Mouse (Mus musculus): Measurements from ENCODE around the gene Adprh.
"Not testable (repeated sequence)": the region's sequence is repeated elsewhere in the genome, so short reads cannot be mapped to it uniquely, and the experiment has no call there.

Gene Adprh

DNA sequence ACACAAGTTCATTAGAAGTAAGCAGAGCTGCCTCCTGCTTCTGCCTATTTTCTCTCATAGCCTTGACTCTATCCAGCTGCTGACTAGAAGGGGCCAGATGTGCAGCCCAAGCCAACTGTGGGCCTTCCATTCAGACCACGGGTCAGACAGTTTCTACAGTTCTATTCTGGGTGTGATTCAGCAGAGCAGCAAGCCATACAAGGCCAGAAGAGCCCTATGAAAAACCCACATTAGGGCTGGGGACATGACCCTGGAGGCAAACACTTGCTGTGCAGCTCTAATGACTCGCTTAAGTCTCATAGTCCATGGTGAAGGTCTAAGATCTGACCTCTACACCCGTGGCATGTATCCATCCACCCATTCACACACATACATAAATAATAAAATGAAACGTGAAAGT lies 13.6 kb upstream of the Adprh start:
- no peak for DNase-seq

DNA sequence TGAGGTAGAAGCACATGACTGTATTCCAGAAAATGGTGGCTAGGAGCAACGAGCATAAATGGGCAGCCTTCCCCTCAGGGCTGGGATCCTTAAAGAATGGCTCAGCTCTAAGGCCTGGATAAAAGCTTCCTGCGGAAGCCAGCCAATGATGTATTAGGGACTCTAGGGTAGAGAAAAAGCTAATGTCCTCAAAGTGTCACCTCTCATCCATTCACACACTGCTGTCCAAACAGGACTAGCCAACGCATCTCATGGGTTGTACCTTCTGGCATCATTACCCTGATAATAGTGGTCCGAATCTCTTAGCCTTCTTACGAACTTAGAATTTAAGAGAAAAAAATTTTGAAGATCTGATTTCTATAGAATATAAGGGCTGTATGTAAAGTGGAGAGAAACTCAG lies 10.8 kb upstream of the Adprh start:
- no peak for DNase-seq

DNA sequence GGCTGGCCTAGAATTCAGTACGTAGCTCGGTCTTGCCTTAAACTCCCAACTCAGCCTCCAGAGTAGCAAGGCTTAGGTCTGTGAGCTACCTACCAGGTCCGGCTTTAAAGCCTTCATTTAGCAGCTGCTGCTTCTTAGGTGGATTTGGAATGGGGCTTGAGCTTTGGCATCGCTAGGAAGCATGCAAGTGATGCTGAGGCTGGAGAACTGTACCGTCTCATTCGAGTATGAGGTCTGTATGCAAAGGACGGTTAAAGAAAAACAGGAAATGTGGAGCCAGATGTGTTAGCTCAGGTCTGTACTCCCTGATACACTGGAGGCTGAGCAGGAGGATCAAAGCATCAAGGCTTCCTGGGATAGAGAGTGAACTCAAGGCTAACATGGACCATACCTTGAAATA lies 9.7 kb upstream of the Adprh start:
- no peak for DNase-seq

DNA sequence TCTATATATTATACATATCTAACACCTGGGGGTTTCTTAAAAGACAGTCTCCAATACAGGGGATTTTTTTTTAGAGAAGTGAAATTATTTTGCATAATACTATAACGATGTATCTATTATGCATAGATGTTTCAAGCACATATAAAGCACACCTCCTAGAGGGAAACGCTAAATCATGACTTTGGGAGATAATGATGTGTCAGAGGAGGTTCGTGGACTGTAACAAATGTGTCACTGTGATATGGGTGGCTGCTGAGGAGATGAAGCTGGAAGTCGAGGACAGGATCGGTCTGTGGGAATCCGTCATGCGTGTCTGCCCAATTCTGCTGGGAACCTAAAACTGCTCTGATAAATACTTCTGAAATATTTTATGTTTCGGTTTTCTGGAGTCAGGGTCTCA lies 9.2 kb upstream of the Adprh start:
- no peak for DNase-seq

DNA sequence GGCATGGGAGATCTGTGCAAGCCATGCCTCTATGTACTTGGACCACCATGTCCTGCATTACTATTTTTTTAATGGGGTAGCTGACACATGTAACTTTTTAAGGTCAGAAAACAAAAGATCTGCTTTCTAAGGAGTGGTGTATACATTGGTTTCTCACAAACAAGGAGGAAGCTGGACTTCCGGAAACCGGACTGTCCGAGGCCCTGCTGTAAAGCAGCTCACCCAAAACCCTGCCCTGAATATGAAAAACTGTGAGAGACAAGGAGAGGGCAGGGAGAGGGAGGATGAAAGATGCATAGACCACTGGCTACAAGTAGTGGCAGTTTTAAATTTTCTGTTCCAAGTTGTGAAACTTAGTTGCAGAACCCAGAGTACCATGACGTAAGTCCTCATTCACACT lies 7.5 kb upstream of the Adprh start:
- DNase-seq = no peak

DNA sequence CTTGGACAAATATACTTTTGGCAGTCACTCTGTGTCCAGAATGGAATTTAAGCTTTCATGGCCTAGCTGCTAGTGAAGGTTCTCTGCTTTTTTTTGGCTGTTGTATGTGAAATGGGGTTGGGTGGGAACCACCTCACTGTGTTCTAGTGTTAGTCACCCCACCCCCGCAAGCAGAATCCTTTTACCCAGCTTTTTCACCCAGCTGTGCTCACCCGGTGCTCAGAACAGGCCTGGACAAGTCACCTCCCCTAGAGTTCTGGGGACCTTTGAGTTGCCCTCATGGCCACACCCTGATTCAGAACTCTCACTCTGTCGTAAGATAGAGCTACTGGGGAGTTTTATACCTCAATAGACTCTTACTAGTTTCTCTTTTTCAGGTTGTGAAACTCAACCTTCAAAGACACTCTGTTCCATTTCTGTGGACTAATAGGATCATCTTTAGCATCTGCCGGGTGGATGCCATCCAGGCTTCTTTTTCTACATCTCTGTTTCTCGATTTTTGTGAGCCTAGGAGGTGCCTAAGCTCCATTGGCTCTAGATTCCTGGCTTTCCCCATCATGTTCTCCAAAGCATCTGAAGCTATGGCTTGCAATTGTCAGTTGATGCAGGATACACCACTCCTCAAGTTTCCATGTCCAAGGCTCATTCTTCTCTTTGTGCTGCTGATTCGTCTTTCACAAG lies 6.2 kb upstream of the Adprh start:
- DNase-seq = no peak

DNA sequence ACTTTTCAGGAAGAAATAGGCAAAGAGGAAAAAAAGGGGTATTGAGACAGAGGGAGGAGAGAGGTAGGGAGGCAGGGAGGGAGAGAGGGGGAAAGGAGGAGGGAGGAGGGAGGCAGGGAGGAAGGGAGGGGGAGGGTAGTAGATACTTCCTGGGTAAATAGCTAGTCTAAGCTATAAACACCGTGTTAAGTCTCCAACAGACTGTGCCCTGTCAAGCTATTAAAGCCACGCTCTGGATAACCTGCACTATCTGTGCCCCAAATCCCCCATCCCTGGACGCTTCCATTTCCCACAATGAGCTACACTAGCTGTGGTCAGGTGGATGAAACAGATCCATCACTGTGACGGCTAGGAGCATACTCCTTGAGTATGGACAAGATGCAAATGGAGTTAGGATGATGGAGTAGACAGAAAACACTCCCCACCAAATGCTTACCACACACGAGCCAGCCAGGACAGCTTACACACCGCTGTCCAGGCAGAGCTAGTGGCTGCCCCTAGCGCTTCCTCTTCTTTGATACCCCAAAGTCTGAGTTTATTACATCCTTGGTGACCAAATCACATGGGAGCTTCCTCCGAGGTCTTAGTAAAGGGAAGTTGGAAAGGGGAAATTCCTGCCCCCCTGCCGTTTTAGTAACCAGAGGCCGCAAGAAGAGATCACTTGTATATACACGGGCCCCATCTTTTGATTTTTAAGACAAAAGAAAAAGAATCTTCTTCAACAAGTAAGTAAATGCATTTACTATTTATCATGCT lies 4.5 kb upstream of the Adprh start:
- no peak for DNase-seq

DNA sequence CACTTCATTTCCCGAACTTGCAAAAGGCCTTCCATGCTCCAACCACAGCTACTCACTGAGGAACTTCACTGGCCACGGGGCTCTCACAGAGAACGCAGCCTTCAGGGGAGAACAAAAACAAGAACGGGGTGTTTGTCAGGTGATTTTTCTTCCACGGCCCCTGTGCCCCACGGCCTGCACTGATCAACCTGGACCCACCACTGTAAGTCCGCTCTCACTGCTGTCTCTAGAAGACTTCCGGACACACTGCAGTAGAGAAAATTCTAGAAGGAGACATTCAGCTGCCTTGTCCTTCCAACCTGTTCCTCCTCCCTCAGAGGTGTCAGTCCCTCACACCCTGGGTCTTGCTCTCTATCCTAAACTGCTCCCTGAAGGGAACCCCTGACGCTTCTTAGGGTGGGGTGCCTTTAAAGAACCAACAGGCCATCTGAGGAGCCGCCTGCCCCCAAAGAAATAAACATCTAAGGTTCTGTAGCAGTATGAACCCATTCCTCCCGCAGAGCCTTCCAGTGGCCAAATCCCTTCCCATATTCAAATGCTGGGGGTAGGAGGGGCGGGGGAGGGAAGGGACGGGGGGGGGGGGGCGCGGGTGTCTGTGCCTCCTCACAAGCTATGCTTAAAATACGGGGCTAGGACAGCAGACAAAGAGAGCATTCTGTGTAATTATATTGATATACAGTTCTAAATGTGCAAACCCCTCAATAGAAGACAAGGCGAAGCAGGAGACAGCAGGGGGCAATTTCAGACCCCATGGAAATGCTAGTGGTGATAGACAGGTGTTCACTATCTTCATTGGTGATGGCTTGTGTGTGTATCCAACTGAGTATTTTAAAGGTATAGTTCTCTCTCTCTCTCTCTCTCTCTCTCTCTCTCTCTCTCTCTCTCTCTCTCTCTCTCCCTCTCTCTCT lies 3.3 kb upstream of the Adprh start, which contains the start of gene Cd80:
Cd80 (plus strand) TSS at position 51 of the 908 bp plus-strand sequence.
- DNase-seq = no peak

DNA sequence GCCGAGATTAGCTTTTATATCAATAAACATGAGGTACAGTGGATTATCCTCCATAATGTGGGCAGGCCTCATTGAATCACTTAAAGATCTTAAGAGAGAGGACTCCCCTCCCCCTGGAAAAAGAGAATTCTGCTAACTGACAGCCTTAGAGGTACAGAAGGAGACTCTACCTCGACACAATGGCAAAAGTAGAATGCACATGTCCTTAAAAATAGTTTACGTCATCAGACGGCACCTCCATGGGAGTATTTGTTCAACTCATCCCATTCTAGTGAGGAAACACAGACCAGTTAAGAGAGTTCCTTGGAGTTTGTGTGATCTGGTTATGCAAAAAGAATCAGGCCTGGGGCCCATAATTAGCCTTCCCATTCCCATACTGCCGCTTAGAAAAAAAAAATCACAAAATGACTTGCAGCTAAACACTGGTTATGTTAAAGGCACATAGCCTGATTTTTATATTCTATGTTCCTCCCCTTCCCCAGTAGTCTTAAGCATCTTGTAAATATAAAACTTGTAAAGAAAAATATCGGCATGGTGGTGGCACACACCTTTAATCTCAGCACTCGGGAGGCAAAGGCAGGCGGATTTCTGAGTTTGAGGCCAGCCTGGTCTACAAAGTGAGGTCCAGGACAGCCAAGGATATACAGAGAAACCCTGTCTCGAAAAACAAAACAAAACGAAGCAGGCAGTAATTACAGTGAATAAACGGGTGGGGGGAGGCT lies 2.2 kb upstream of the Adprh start:
- no peak for DNase-seq

DNA sequence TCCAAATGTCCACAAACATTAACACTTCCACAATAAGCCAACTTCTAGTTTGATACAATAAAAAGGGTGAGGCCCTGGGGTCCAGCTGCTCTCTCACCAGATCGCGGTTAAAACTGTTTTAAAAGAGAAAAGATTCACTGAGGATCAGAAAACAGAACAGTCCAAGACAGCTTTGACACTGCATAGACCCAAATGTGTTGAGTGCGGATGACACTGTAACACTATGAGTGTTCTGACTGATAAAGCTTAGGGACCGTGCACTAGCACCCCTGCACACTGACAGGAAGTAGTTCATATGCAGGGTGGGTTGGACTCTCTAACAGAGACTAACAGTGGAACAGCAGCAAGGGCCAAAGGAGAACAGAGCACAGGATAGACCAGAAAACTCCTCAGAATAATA lies 1.4 kb upstream of the Adprh start:
- no peak for DNase-seq

DNA sequence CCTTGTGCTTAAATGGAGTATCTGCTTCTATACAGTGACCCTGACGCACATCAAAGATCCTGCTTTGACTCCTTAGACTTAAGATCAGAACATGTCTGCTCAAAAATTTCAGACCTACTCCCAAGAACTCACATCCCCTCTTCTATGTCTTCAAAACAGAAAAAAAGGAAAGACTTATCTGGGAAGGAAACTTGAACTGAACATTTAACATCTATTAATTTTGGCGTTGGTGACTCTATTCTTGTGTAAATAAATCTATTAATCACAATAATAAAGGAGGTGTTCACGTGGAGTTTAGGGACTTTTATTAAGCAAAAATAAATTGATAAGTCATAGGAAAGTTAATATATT lies 675 bp upstream of the Adprh start:
- no peak for DNase-seq

DNA sequence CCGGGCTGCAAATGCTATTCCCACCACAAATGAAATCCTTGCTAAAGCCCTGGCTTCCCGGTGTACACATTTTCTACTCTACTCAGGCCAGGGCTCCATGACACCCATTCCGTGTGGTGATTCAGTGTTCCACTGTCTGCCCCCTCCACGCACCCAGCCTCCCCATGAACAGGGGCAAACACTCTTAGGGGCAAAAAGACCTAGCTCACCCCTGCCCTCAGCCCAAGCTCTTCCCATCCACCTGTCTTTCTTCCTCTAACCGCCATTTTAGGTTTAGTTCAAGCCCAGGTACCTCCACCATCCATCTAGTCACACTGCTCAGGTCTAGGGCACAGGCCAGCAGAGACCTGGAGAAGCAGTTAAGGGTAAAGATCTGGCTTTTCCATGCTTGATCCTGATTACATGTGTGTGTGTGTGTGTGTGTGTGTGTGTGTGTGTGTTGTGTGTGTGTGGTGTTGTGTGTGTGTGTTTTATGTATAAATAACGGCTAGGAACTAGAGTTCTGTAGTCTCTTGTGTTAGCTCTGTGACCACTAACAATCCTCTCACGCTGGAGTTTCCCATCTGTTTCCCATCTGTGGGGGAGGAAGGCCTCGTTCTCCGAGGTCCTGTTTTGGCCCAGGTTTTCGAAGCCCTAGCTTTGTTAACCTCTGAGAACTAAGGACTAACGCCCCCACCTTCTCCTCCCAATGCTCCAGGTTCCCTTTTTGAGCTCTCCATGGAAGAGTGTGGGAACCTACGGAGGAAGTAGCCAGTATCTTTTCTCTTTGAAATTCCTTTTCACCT lies 890 bp downstream of the Adprh start:
- DNase-seq = peak in 1 of 2 experiments; percentile 40

DNA sequence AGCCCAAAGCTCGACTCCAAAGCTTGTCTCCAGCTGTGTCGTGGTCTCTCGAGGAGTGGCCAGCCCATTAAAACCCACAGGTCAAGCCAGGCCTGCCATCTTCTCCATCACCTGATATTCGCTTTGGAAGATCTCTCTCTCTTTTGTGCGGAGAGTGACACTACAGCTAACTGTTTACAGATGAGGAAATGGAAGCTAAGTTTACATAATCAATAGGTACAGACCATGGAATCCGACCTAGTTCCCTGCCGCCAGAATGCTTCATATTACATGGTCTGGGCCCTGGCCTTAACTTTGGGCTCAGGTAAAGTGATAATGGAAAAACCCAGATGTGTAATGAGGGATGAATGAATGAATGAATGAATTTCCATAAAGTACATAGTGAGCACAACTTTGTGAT lies 1.8 kb downstream of the Adprh start:
- no peak for DNase-seq

DNA sequence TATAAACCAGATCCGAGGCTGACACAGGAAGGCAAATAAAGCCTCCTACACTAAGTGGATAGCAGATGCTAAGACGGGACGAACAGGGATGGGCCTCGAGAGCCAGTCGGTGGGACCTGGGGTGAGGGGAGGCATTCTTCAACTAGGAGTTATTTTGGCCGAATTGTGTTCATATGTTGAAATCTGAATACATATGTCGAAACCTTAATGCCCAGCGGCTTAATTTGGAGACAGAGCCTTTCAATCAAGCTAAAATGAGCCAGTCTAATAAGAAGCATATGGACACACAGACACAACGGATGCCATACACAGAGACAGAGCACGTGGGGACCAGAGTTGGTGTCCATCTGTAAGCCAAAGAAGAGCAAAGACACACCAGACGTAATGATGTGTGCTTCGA lies 4.0 kb downstream of the Adprh start:
- DNase-seq = no peak

DNA sequence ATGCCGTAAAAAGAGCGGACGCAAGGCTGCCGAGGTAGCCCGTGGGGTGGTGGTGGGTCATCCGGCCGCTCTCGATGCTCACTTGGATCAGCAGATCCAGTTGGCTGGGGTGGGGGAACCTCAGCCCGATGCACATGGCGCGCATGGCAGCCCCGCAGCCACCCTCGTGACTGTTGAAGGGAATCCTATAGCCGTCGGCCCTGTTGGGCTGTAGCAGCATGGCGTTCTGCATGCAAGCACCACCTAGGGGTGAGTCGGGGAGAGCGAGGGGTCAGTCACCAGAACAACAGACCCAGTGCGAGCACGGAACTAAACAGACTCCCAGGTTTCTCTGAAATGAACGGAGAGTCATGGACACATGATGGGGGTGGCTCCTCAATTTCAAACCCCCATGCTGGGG lies 5.1 kb downstream of the Adprh start:
- no peak for DNase-seq

DNA sequence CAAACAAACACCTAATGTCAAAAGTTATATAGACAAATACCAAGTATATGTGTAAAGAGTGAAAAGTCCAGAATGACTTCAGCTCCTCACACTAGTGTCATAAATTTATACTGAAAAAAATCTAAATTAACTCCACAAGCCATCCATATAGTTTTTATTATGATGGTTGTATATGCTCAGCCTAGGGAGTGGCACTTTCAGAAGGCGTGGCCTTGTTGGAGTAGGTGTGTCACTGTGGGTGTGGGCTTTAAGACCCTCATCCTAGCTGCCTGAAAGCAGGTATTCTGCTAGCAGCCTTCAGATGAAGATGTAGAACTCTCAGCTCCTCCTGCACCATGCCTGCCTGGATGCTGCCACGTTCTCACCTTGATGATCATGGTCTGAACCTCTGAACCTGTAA lies 6.4 kb downstream of the Adprh start:
- not testable (repeated sequence) for DNase-seq

DNA sequence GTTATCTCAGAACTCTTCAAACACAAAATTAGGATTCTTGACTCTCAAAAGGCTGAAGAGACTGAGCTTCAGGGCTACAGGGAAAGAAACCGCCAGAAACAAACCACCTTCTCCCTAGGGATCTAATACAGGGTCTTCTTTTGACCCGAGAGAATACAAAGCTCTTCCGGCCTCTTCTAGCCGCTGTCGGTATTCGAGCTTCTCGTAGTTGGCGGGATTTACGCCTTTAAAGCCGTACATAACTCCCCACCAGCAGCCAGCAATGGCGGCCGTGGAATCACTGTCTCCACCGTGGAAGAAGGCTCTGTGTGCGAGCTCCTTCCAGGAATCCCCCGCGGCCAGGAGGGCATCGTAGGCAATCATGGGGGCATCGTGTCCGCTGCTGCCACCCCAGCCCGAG lies 6.9 kb downstream of the Adprh start:
- DNase-seq = no peak

DNA sequence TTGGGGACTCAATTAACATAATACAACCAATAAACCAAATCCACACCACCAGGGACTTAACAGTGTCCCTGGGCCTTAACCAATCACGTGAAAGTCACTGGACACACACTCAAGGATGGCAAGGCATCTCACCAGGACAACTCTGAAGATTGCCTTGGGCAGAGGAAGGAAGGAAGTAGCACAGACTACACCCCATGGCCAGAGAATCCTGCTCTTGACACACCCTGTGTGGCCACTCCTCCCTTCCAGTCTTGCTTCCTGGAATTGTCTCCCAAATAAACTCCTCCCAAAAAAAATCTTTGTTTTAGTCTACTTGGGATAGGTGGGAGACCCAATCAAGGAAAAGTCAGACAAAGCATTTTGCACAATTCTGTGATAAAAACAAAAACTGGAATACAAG lies 7.5 kb downstream of the Adprh start:
- no peak for DNase-seq

DNA sequence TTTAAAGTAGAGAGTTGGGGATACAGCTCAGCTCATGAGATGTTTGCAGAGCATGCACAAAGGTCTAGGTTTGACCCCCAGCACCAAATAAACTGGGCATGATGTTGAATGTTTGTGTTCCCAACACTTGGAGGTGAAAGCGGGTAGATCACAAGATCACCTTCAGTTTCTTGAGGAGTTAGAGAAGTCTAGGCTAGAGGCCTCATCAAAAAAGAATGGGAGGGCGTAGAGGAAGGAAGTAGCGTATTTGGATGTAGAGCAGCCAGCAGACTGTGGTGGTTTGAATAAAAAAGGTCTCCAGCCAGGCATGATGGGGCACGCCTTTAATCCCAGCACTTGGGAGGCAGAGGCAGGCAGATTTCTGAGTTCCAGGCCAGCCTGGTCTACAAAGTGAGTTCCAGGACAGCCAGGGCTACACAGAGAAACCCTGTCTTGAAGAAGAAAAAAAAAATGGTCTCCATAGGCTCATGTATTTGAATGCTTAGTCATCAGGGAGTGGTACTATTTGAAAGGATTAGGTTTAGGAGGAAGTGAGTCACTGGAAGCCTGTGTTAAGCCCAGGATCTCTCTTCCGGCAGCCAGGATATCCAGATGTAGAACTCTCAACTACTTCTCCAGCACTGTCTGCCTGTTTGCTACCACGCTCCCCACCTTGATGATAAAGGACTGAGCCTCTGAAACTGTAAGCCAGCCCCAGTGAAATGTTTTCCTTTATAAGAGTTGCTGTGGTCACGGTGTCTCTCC lies 8.6 kb downstream of the Adprh start:
- no peak for DNase-seq

DNA sequence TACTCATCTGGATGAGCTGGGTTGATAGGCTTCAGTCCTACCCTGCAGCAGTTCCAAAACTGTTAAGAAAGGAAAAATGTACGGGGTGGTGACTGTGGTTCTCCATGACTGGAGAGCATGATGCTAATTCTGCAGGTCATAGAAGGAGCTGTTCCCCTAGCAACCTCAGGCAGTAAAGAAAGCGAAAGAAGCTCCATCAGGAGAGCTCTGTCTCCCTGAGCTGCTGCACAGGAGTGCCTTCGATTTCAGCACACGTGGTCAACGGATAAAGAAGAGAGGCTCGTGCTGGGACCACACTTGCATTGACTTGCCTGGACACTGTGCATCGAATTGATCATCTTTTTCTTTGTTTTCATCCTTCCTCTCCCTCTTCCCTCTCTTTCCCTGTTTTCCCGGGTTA lies 10.3 kb downstream of the Adprh start:
- no peak for DNase-seq

DNA sequence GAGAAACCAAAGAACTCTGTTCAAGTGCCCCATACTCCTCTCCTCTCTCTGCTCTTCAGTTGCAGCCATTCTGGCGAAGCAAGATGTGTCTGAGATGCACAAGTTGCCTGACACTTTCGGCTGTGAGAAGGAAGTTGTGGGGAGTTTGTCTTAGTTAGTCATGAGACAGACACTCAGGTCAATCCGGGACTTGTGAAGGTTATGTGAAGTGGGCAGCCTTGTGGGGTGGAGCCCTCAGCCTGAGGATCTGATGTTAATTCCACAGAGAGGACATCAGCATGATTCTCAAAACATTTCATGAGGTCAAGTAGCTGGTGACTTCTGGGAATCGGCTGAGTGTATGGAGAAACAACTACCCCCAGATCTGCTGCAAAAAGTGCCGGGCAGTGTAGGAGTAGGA lies 10.9 kb downstream of the Adprh start:
- DNase-seq = no peak

DNA sequence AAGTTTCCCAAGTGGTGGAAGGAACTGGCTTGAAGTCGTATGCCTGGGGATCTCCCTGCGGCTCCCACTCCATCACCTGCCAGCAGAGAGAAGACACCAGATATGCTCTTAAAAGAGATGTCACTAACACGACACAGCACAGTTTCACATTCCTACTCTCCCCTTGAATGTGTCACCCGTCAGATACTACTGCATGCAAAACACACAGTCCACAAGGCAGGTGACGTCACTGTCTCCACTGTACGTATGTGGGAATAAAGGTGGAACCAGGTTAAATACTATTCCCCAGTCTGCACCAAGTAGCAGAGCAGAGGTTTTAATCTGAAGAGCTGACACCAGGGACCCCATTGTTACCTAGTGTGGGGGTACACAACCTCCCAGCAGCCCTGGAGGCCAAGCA lies 12.1 kb downstream of the Adprh start:
- DNase-seq = no peak

Data from cerebellum, postnatal 25 days (tissue).